Mouse (Mus musculus): ENCODE measurements around the gene Wipf1.

The Wipf1 gene

GRCm38 (mm10) chr2:73496944-73497343 is 32.6 kb downstream of the Wipf1 start:
- no peak for TF ChIP-seq GATA4 (IDR thresholded peaks at IDR 0.05; ENCODE audit: insufficient replicate concordance, low read length)

DNA sequence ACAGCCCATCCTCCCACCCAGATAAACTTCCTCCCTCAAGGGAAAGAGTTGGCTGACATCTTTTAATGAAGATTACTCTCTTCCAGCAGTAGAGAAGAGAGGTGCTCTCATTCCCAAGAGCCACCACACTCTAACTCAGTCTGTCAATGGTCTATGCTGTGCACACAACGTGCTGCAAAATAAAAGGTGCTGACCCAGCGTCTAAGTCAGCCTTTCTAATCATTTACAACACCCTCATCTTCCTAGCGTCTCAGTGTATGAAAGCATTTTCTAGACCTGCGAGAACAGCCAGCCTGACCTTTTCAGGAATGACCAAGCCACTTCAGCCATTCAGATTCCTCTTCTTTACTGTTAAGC is 33.2 kb downstream of the Wipf1 start:
- no peak for TF ChIP-seq GATA4 (IDR thresholded peaks at IDR 0.05; ENCODE audit: insufficient replicate concordance, low read length)

GRCm38 (mm10) chr2:73495617-73496328 is 33.8 kb downstream of the Wipf1 start:
- peak; percentile 32; the same call in 1 of the 2 replicates for TF ChIP-seq GATA4 (IDR thresholded peaks at IDR 0.05; ENCODE audit: insufficient replicate concordance, low read length)

- no peak for TF ChIP-seq GATA4 (IDR thresholded peaks at IDR 0.05; ENCODE audit: insufficient replicate concordance, low read length)
Measured at GRCm38 (mm10) chr2:73493517-73493916, 36.0 kb downstream of the Wipf1 start.

DNA sequence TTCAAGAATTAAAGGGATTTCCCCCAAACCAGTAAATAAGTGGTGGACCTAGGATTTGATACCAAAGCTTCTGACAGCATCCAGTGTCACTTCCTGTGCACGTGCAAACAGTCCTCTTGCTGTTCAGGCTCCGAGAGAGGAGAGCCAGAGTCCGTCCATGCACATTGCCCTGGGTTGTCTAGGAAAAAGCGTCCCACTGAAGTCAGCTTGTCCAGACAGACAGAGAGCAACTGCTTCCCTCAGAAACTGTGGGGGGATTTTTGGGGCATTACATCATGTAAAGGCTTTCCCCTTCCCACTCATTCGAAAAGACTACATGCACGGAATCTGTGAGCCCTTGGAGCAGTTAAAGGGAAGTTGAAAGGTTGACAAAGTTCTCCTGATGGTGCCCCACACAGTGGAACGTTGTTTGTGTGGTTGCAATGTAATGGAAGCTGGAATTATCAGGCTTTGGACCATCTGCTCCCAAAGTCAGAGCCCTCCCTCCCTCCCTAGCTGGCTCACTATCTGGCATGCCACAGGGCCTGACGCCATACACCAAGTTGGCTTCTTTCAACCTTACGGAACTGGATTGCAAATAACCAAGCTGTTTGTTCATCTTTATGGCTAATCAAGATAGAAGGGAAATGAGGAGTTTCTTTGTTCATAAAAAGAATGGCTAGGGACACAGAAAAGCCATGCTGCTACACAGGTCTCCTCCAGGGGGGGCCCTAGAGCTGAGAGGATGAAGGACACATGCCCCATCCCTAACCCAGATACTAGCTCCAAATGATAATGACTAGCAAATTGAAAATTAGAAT is 37.9 kb downstream of the Wipf1 start:
- TF ChIP-seq GATA4 (IDR thresholded peaks at IDR 0.05; ENCODE audit: insufficient replicate concordance, low read length): no peak

DNA sequence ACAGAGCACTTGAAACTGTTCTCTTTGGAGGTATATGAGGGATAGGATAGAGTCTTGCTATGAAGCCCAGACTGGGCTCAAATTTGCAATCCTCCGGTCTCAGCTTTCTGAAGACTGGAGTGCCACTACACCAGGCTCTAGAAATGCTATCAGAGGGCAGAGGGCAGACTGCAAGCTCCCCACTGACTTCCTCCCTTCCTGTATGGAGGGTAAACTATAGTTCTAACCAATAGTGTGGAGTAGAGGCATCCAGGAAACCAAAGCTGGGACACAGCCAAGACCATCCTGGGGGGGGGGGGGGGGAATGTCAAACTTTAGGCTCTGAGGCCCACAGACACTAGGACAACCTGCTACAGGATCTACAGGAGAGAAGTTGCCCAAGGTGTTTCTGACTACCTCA is 39.1 kb downstream of the Wipf1 start:
- peak; percentile 7; the same call in 1 of the 2 replicates for TF ChIP-seq GATA4 (IDR thresholded peaks at IDR 0.05; ENCODE audit: insufficient replicate concordance, low read length)

DNA sequence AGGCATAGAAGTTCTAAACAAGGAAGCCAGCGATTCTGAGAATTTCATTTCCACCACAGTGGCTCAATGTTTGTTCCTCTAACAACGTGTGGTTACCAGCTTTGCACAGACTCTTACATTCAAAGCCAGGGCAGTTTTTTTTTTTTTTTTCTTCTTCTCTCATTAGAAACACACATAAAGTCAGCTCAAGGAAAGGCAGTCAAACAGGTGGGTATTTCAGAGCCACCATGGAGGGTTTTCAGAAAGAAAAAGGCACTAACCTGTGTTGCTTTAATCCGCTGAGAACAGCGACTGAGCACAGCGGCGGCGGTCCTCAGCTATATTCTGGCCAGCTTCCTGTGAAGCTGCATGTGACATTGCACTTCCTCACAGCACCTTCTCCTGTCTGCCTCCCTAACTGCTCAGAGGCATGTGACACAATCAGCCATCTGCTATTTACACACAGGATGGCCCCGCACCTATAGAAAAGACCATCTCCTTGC is 43.4 kb downstream of the Wipf1 start:
- TF ChIP-seq GATA4 (IDR thresholded peaks at IDR 0.05; ENCODE audit: insufficient replicate concordance, low read length): no peak

GRCm38 (mm10) chr2:73485236-73486119 is 44.1 kb downstream of the Wipf1 start:
- TF ChIP-seq GATA4 (IDR thresholded peaks at IDR 0.05; ENCODE audit: insufficient replicate concordance, low read length): peak; percentile 68; the same call in 1 of the 2 replicates

GRCm38 (mm10) chr2:73484561-73485235 is 44.8 kb downstream of the Wipf1 start:
- no peak for TF ChIP-seq GATA4 (IDR thresholded peaks at IDR 0.05; ENCODE audit: insufficient replicate concordance, low read length)

- no peak for TF ChIP-seq GATA4 (IDR thresholded peaks at IDR 0.05; ENCODE audit: insufficient replicate concordance, low read length)
Measured at GRCm38 (mm10) chr2:73478805-73479204, 50.7 kb downstream of the Wipf1 start.

DNA sequence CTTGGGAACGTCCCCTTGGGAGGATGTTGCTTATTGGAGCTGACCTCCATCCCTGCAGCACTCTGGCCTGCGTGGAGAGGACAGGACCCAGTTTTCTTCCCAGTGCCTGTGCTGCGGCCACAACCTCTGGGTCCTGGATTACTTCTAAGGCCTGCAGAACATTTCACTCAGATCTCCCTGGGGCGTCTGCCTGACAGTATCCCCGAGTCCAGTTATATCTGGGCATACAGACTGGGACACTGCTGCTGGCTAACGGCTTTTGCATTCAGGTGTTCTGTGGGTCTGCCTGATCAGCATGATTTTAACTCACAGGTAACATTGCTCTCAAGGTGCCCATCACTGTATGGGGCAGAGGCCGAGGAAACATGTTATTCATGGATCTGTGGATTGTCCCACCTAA is 52.0 kb downstream of the Wipf1 start:
- TF ChIP-seq GATA4 (IDR thresholded peaks at IDR 0.05; ENCODE audit: insufficient replicate concordance, low read length): no peak

GRCm38 (mm10) chr2:73475519-73475918 is 54.0 kb downstream of the Wipf1 start:
- no peak for TF ChIP-seq GATA4 (IDR thresholded peaks at IDR 0.05; ENCODE audit: insufficient replicate concordance, low read length)

DNA sequence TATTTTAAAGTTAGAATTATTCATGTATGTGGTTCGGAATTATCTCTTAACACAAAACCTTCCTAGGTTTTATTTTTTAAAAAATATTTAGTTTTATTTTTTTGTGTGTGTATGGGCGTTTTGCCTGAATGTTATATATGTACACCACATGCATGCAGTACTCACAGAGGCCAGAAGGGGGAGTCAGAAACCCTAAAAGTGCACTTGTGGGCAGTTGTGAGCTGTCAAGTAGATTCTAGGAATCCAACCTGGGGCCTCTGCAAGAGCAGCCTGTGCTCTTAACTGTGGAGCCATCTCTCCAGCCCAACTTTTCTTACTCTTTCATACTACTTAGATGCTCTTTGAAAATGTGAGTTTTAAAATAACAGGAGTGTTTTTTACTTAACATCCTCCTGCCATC is 57.4 kb downstream of the Wipf1 start:
- no peak for TF ChIP-seq GATA4 (IDR thresholded peaks at IDR 0.05; ENCODE audit: insufficient replicate concordance, low read length)

DNA sequence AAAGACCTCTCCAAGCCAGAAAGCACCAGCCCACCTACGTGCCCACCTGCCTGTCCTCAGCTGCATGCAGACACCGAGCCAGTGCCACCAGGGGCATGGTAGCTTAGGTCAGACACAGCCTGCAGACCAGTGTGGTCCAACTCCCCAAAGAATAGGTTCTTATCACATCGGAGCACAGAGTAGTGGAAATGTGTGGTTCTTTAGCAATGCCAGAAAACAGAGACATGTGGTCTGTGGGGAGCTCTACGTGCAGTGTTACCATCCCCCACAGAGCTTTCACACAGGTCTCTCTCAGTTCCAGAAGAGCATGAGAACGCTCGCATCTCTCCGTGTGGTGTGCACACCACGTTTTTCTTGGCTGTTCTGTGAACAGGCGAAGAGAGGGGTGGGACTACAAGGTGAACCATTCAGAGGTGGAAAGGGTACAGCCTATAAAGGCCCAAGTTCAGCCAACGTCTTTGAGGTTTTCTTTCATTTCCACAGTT is 59.3 kb downstream of the Wipf1 start:
- TF ChIP-seq GATA4 (IDR thresholded peaks at IDR 0.05; ENCODE audit: insufficient replicate concordance, low read length): no peak

DNA sequence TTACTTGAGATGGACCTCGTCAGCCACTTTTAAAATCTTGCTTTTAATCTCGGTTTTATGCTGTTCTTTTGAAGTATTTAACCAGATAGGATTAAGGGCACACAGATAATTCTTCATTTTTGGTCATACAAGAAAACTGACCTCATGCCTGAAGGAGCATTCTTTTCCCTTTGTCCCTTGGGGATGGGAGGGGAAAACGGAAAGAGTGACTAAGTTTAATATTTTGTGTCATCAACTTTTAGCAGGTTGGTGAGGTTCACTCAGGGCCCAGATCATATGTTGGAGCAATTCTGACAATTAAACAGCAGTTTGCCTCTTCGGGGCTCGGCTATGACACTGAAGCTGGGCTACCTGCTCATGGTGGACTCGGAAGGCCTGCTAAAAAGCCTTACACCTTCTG is 60.0 kb downstream of the Wipf1 start:
- no peak for TF ChIP-seq GATA4 (IDR thresholded peaks at IDR 0.05; ENCODE audit: insufficient replicate concordance, low read length)
